Mouse (Mus musculus) spleen, postnatal 14 days (tissue): ENCODE results near the gene Vmn1r27.

Experiments
- DNase-seq, 2 experiments: peaks; one replicate each; pipeline ENCODE4 v3.0.0; 2021 to 2022; ENCODE audit warnings: low spot score in 2 of 2

The Vmn1r27 gene

GRCm38 (mm10) chr6:58218721-58219120 is at the start of gene Vmn1r27:
Vmn1r27 (minus strand) TSS chr6:58218821.
- no peak for DNase-seq

- no peak for DNase-seq
These were observed 43.1 kb upstream of the Vmn1r27 start, which contains the start of gene Vmn1r28 for GRCm38 (mm10) chr6:58261737-58262136. Vmn1r28 (plus strand) TSS chr6:58262037.

- no peak for DNase-seq
These were observed 2.5 kb downstream of the Vmn1r27 start for GRCm38 (mm10) chr6:58216119-58216518.
